Mouse (Mus musculus): ENCODE measurements around the gene Slk.
A peak's percentile ranks its signal among the peaks of the same experiment; 100 is the strongest.

GRCm38 (mm10) chr19:47650366-47651159 is 71.1 kb downstream of the Slk start:
- TF ChIP-seq CTCF (conservative IDR thresholded peaks at IDR 0.05 in 1 of 2, IDR thresholded peaks at IDR 0.05 in 1 of 2; ENCODE audit: low read depth in 2 of 2, low read length in 2 of 2), result no peak
- TF ChIP-seq POLR2A (IDR thresholded peaks at IDR 0.05; ENCODE audit: low read depth, low read length), result no peak
- no peak for TF ChIP-seq GABPA (IDR thresholded peaks at IDR 0.05; ENCODE audit: insufficient replicate concordance, low read depth, low read length)
- no peak for TF ChIP-seq HCFC1 (IDR thresholded peaks at IDR 0.05; ENCODE audit: low read depth, low read length)
- no peak for TF ChIP-seq MAFK (IDR thresholded peaks at IDR 0.05; ENCODE audit: insufficient replicate concordance, low read length)
- TF ChIP-seq ETS1 (conservative IDR thresholded peaks at IDR 0.05; ENCODE audit: low read depth, low read length), result peak; percentile 80
- TF ChIP-seq SIN3A (IDR thresholded peaks at IDR 0.05; ENCODE audit: low read length), result peak; percentile 24; the same call in 1 of the 2 replicates
- no peak for TF ChIP-seq PAX5 (IDR thresholded peaks at IDR 0.05; ENCODE audit: low read length)
- TF ChIP-seq KAT2A (IDR thresholded peaks at IDR 0.05; ENCODE audit: insufficient replicate concordance, low read length), result no peak
- peak; percentile 62 for TF ChIP-seq EP300 (IDR thresholded peaks at IDR 0.05; ENCODE audit: low read length)
- TF ChIP-seq CHD1 (IDR thresholded peaks at IDR 0.05; ENCODE audit: low read depth, low read length), result no peak
- TF ChIP-seq JUND (conservative IDR thresholded peaks at IDR 0.05; ENCODE audit: low read depth, low read length), result no peak
- peak; percentile 68; the same call in 1 of the 2 replicates for TF ChIP-seq TCF12 (IDR thresholded peaks at IDR 0.05; ENCODE audit: low read depth, low read length)

All from CH12.LX (cell line).